Mouse (Mus musculus) adrenal gland, adult 2 months (tissue): ENCODE data around the gene March6. TPM values are rescaled to one million over a fixed set of nuclear protein-coding genes. Genes with fewer than 3 reads are reported as not detected.

Experiments used
- DNase-seq: peaks from one replicate; pipeline ENCODE4 v3.0.0; 2021
- polyA plus RNA-seq: library from polyadenylated mRNA; depleted of rRNA; stranded (reverse); fragments of >200 nt; gene quantifications from 2 replicates; pipeline ENCODE4 v1.2.3, GENCODE M21; 2012
- total RNA-seq, 2 experiments: library from RNA; stranded (reverse); gene quantifications; 2 replicates each; pipeline ENCODE4 v1.2.3; 2021

March6 gene
- total and polyA plus RNA-seq, 3 experiments = 16.3 to 125 (median 115) TPM

GRCm38 (mm10) chr15:31542013-31542958, 11.4 kb upstream of the March6 start:
- no peak for DNase-seq

DNA sequence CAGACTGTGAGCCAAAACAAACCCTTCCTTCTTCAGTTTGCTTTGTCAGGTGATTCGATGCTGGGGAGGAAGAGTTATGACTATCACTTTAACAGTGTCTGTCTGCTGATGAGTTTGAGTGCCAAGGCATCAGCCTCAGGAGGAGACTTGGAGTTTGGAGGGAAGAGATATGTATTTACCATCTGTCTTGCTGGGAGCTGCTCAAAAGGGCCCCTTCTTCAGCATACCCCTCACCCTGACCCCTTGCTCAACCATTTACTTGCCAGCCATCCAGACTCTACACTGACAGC, 9.6 kb upstream of the March6 start:
- no peak for DNase-seq

- DNase-seq = no peak
Observed at GRCm38 (mm10) chr15:31539643-31540512, 9.0 kb upstream of the March6 start.

DNA sequence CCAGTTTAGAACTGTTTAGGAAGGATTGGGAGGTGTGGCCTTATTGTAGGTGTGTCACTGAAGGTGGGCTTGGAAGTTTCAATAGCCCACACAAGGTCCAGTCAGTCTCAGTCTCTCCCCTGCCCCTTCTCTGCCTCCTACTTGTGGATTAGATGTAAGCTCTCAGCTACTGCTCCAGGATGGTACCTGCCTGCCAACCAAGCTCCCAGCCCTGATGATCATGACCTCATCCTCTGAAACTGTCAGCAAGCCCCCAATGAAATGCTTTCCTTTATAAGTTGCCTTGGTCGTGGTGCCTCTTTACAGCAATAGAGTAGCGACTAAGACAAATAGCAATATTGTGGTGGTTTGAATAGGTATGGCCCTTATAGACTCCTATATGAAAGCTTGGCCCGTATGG, 7.5 kb upstream of the March6 start:
- no peak for DNase-seq

DNA sequence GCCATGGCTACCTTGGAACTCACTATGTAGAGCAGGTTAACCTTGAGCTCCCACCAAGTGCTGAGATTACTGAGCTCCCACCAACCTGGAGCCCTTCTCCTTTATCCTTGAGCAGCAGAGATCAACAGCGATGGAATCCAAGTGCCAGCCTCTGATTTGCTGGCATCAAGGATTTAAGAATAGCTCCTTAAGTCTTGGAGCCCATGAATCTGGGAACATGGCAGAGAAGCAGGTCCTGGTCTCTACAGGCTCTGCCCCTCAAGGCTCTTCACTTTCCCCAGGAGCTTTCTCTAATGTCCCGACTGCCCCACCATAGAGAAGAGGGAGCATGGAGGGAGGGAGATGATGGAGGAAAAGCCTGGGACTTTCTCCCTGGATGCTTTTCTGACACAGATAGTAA, 6.9 kb upstream of the March6 start:
- no peak for DNase-seq

GRCm38 (mm10) chr15:31536051-31536737, 5.3 kb upstream of the March6 start:
- peak; percentile 76 for DNase-seq

GRCm38 (mm10) chr15:31535259-31535855, 4.5 kb upstream of the March6 start:
- no peak for DNase-seq

DNA sequence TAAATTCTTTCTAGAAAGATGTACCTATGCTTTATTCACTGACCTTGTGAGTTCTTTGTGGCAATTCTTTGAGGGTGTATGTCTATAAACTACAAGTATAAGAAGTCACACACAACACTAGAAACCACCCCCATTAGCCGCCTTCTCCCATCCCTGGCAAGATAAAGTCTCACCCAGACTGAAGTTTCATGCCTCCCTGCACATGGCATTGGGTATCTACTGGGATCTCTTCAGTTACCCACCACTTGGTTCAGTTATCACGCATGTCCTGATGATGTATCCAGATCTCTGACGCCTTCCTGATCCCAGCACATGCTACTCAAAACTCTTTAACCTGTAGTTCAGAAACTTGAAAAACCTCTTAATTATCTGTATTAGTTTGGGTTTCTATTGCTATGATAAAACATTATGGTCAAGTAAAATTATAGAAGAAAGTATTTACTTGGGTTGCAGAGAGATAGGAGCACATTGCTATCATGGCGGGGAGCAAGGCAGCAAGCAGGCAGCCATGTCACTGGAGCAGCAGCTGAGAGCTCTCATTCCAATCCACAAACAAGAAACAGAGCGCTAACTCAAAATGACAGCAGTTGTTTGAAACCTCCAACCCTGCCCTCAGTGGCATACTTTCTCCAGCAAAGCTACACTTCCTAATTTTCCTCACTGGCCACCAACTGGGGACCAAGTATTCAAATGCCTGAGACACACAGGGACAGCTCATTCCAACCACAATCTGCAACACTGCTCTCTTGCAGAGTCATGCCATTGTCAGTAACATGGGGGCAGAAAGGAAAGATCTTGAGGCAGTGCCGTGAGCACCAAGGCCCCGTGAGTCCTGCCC, 3.8 kb upstream of the March6 start:
- DNase-seq = no peak

DNA sequence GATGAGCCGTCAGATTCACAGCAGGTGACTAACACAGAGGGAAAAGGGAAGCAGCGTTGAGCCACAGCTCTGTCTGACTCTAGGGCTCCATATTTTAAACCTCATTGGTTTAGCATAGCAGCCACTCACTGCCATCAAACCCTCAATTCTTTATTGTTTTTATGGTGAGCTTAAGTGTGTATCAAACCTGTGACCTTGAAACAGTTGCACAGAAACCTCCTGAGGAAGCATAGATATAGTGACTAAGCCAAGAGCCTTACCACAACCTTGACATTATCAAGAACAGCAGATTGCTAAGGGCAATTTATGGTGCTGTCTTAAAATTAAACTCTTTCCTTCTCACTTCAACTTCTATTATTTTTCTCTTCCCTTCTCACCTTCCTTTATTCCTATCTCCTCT, 2.7 kb upstream of the March6 start:
- no peak for DNase-seq

DNA sequence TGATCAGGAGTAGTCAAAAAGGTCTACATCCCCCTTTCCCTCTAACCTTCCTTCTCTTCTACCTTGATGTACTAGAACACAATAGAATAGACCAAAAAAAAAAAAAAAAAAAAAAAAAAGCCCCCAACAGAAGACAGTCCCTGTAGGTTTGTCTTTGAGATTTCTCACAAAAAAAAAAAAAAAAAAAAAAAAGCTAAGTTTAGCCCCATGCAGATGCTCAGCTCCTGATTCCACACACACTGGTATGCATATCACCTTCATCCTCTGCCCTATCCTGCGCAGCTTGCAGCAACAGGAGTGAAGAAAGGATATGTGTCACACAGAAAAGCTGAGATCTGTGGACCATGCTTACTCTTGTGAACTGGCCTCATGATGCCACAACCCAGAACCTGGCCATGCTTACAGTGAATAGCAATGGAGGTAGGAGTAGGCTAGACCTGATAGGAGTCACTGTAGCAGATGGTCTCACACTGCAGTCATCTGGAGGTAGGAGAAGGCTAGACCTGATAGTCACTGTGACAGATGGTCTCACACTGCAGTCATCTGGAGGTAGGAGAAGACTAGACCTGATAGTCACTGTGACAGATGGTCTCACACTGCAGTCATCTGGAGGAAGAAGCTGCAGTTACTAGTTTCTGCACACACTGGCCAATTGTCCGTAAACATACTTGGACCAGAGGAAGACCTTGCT, 1.6 kb upstream of the March6 start:
- DNase-seq = no peak

GRCm38 (mm10) chr15:31531446-31532330, 835 bp upstream of the March6 start:
- DNase-seq = no peak

- DNase-seq = peak; percentile 69
Observed at GRCm38 (mm10) chr15:31529811-31530658, 818 bp downstream of the March6 start.

GRCm38 (mm10) chr15:31529103-31529502, 1.8 kb downstream of the March6 start:
- no peak for DNase-seq

- no peak for DNase-seq
Observed at GRCm38 (mm10) chr15:31528477-31528876, 2.4 kb downstream of the March6 start.

DNA sequence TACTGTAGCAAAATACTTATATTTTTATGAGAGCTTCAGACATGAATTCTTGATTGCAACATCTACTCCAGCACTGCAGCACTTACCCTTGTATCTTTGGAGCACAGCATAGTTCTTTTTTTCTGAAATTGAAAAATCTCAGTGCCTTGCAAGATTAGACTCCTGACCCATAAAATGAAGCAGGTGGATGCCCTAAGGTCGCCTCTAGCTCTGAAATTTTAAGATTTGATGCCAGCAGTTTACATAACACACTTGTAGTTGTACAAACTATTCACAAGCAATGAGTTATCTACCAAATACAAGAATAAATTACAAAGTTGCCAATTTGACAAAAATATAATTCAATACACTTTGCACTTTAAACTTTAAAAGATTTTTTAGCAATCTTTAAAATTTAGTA, 4.4 kb downstream of the March6 start:
- DNase-seq = no peak

DNA sequence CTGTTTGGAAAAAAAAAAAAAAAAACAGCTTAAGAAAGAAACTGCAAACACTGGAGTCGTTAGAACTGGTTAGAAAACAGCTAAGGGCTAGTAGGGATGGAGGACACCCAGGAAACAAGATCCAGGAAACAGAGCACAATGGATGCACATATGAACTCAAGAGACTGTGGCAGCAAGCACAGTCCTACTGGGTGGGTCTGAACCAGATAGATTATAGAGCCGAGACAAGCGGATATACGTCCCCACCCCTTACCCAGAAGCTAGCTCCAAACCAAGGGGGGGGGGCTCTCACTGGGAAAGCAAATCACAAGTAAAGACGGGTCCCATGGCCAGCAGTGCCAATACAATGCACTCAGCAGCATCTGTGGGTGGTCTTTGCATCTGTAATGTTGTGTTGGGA, 11.9 kb downstream of the March6 start:
- DNase-seq = no peak

GRCm38 (mm10) chr15:31518371-31518770, 12.5 kb downstream of the March6 start:
- DNase-seq = no peak

- no peak for DNase-seq
Observed at GRCm38 (mm10) chr15:31517186-31517585, 13.7 kb downstream of the March6 start.

GRCm38 (mm10) chr15:31511795-31512194, 19.1 kb downstream of the March6 start:
- peak; percentile 63 for DNase-seq
